Mouse (Mus musculus) MEL (cell line): ENCODE data around the gene Parp8. TPM values are rescaled to one million over a fixed set of nuclear protein-coding genes. Genes with fewer than 3 reads are reported as not detected.

Experiments
- DNase-seq: peaks from one replicate; pipeline ENCODE4 v3.0.0; 2011; ENCODE audit warnings: low read depth, low spot score
- H3K27ac ChIP-seq: 2 replicates; pipeline ENCODE4 v1.5.1; 2012; ENCODE audit warnings: low read depth, mild to moderate bottlenecking, control low read depth, low read length, moderate library complexity; ENCODE audit not compliant: control insufficient read depth
- H3K27me3 ChIP-seq, 2 experiments: fragments of 150-350 bp in 1 of 2; sonication (generic) in 1 of 2; 2 replicates each; pipeline ENCODE4 v1.6.1; 2012; ENCODE audit warnings: low read length in 2 of 2, mild to moderate bottlenecking in 2 of 2, improper control_type of control experiment in 1 of 2, moderate library complexity in 1 of 2; ENCODE audit not compliant: insufficient read depth in 2 of 2, control insufficient read depth in 1 of 2
- H3K36me3 ChIP-seq, 2 experiments: 2 replicates each; pipeline ENCODE4 v1.6.1; 2012 to 2014; ENCODE audit warnings: low read length in 2 of 2, improper control_type of control experiment in 1 of 2, inconsistent platforms in 1 of 2, mild to moderate bottlenecking in 1 of 2; ENCODE audit not compliant: insufficient read depth in 2 of 2, control insufficient read depth in 1 of 2
- H3K4me1 ChIP-seq, 2 experiments: fragments of 150-350 bp in 1 of 2; sonication (generic) in 1 of 2; 2 replicates each; pipeline ENCODE4 v1.6.1; 2012; ENCODE audit warnings: low read length in 2 of 2, improper control_type of control experiment in 1 of 2, mild to moderate bottlenecking in 1 of 2; ENCODE audit not compliant: insufficient read depth in 2 of 2, control insufficient read depth in 1 of 2
- H3K4me3 ChIP-seq, 2 experiments: fragments of 150-350 bp in 1 of 2; sonication (generic) in 1 of 2; 2 replicates each; pipeline ENCODE4 v1.5.1; 2012; ENCODE audit warnings: low read depth in 2 of 2, low read length in 2 of 2, mild to moderate bottlenecking in 2 of 2, moderate library complexity in 2 of 2, control low read depth in 1 of 2, improper control_type of control experiment in 1 of 2; ENCODE audit not compliant: control insufficient read depth in 1 of 2, insufficient read depth in 1 of 2
- H3K79me2 ChIP-seq: 2 replicates; pipeline ENCODE4 v1.6.1; 2012; ENCODE audit warnings: mild to moderate bottlenecking, low read length, moderate library complexity; ENCODE audit not compliant: control insufficient read depth, poor library complexity, insufficient read depth
- H3K9ac ChIP-seq: 2 replicates; pipeline ENCODE4 v1.6.1; 2012; ENCODE audit warnings: low read depth, mild to moderate bottlenecking, control low read depth, low read length, moderate library complexity; ENCODE audit not compliant: control insufficient read depth, poor library complexity, severe bottlenecking
- H3K9me3 ChIP-seq: fragments of 150-350 bp; sonication (generic); replicated peaks from 2 replicates; pipeline ENCODE4 v1.6.1; 2012; ENCODE audit warnings: mild to moderate bottlenecking, low read length, improper control_type of control experiment, moderate library complexity; ENCODE audit not compliant: insufficient read depth
- CHD1 ChIP-seq: IDR thresholded peaks from 2 replicates; pipeline ENCODE4 v1.6.1; 2012; ENCODE audit warnings: low read depth, mild to moderate bottlenecking, inconsistent platforms, low read length, improper control_type of control experiment
- CHD2 ChIP-seq: IDR thresholded peaks from 2 replicates; pipeline ENCODE4 v1.6.1; 2011; ENCODE audit warnings: low read length, improper control_type of control experiment
- E2F4 ChIP-seq: IDR thresholded peaks from 2 replicates; pipeline ENCODE4 v1.6.1; 2011; ENCODE audit warnings: low read depth, low read length, improper control_type of control experiment, borderline replicate concordance
- EP300 ChIP-seq, 2 experiments: IDR thresholded peaks; 2 replicates each; pipeline ENCODE4 v1.6.1; 2011; ENCODE audit warnings: improper control_type of control experiment in 2 of 2, low read length in 2 of 2, low read depth in 1 of 2, mild to moderate bottlenecking in 1 of 2
- ETS1 ChIP-seq: IDR thresholded peaks from 2 replicates; pipeline ENCODE4 v1.6.1; 2012; ENCODE audit warnings: low read depth, mild to moderate bottlenecking, inconsistent platforms, low read length, improper control_type of control experiment, moderate library complexity
- GABPA ChIP-seq: IDR thresholded peaks from 2 replicates; pipeline ENCODE4 v1.6.1; 2012; ENCODE audit warnings: low read depth, mild to moderate bottlenecking, inconsistent platforms, low read length, improper control_type of control experiment, moderate library complexity
- HCFC1 ChIP-seq: IDR thresholded peaks from 2 replicates; pipeline ENCODE4 v1.6.1; 2012; ENCODE audit warnings: low read depth, mild to moderate bottlenecking, inconsistent platforms, low read length, improper control_type of control experiment, moderate library complexity
- KAT2A ChIP-seq: conservative IDR thresholded peaks from 2 replicates; pipeline ENCODE4 v1.6.1; 2012; ENCODE audit warnings: low read depth, low read length, improper control_type of control experiment, inconsistent platforms
- MAZ ChIP-seq: IDR thresholded peaks from 2 replicates; pipeline ENCODE4 v1.6.1; 2012; ENCODE audit warnings: low read depth, mild to moderate bottlenecking, inconsistent platforms, low read length, improper control_type of control experiment
- MEF2A ChIP-seq: IDR thresholded peaks from 2 replicates; pipeline ENCODE4 v1.6.1; 2014; ENCODE audit warnings: low read depth, mild to moderate bottlenecking, inconsistent platforms, low read length, improper control_type of control experiment; ENCODE audit not compliant: poor library complexity, insufficient replicate concordance, severe bottlenecking; ENCODE audit errors: extremely low read depth
- MXI1 ChIP-seq: IDR thresholded peaks from 2 replicates; pipeline ENCODE4 v1.6.1; 2011; ENCODE audit warnings: mild to moderate bottlenecking, low read depth, low read length, improper control_type of control experiment
- POLR2A ChIP-seq, 2 experiments: IDR thresholded peaks; 2 replicates each; pipeline ENCODE4 v1.6.1; 2011 to 2012; ENCODE audit warnings: low read length in 2 of 2, mild to moderate bottlenecking in 2 of 2, control low read depth in 1 of 2, improper control_type of control experiment in 1 of 2, low read depth in 1 of 2, moderate library complexity in 1 of 2; ENCODE audit not compliant: control insufficient read depth in 1 of 2, insufficient read depth in 1 of 2, poor library complexity in 1 of 2
- POLR2AphosphoS2 ChIP-seq: IDR thresholded peaks from 2 replicates; pipeline ENCODE4 v1.6.1; 2011; ENCODE audit warnings: low read length, improper control_type of control experiment
- RAD21 ChIP-seq: IDR thresholded peaks from 2 replicates; pipeline ENCODE4 v1.6.1; 2011; ENCODE audit warnings: mild to moderate bottlenecking, low read depth, low read length, improper control_type of control experiment
- SMC3 ChIP-seq: IDR thresholded peaks from 2 replicates; pipeline ENCODE4 v1.6.1; 2011; ENCODE audit warnings: low read depth, low read length, improper control_type of control experiment
- TBP ChIP-seq: IDR thresholded peaks from 2 replicates; pipeline ENCODE4 v1.8.0; 2011; ENCODE audit warnings: low read depth, low read length, improper control_type of control experiment
- TCF12 ChIP-seq: IDR thresholded peaks from 2 replicates; pipeline ENCODE4 v1.6.1; 2014; ENCODE audit warnings: low read depth, mild to moderate bottlenecking, inconsistent platforms, low read length, improper control_type of control experiment, moderate library complexity
- UBTF ChIP-seq: IDR thresholded peaks from 2 replicates; pipeline ENCODE4 v1.6.1; 2012; ENCODE audit warnings: low read depth, mild to moderate bottlenecking, inconsistent platforms, low read length, improper control_type of control experiment, moderate library complexity, borderline replicate concordance; ENCODE audit not compliant: insufficient read depth
- ZMIZ1 ChIP-seq: IDR thresholded peaks from 2 replicates; pipeline ENCODE4 v1.6.1; 2012; ENCODE audit warnings: low read depth, mild to moderate bottlenecking, inconsistent platforms, low read length, improper control_type of control experiment, moderate library complexity
- ZNF384 ChIP-seq: IDR thresholded peaks from 2 replicates; pipeline ENCODE4 v1.6.1; 2012; ENCODE audit warnings: low read depth, mild to moderate bottlenecking, inconsistent platforms, low read length, improper control_type of control experiment
- polyA plus RNA-seq, 2 experiments: library from polyadenylated mRNA; stranded (reverse) in 1 of 2; unstranded in 1 of 2; fragments of >175 nt in 1 of 2; fragments of >200 nt in 1 of 2; gene quantifications; 2 replicates each; pipeline versions ENCODE4 v1.2.1 to v1.2.4; 2012; ENCODE audit warnings: low replicate concordance in 2 of 2, low read depth in 1 of 2; ENCODE audit not compliant: insufficient read length in 2 of 2, insufficient read depth in 1 of 2, missing spikeins in 1 of 2
- total RNA-seq: library from RNA; depleted of rRNA; stranded (reverse); fragments of 300-350 nt; gene quantifications from 2 replicates; pipeline ENCODE4 v1.2.3, GENCODE M21; 2012

Gene Parp8
- total and polyA plus RNA-seq, 3 experiments = not detected

GRCm38 (mm10) chr13:116947611-116948298, 77.6 kb downstream of the Parp8 start:
- H3K9me3 ChIP-seq = no peaks in the 10 kb centered on the region
- H3K79me2 ChIP-seq = no peaks in the 10 kb centered on the region
- H3K9ac ChIP-seq = no peak overlapping the region
- no peaks in the 10 kb centered on the region for H3K27me3 ChIP-seq
- no peak overlapping the region for H3K27ac ChIP-seq
- H3K36me3 ChIP-seq = no peaks in the 10 kb centered on the region
- H3K4me3 ChIP-seq = no peak overlapping the region
- H3K4me1 ChIP-seq = no peaks in the 10 kb centered on the region
- TF ChIP-seq ETS1 = no peak
- TF ChIP-seq HCFC1 = no peak
- no peak for TF ChIP-seq TBP
- no peak for TF ChIP-seq MAZ
- TF ChIP-seq RAD21 = no peak
- TF ChIP-seq TCF12 = no peak
- no peak for TF ChIP-seq UBTF
- TF ChIP-seq POLR2A (IDR thresholded peaks at IDR 0.05; ENCODE audit: control insufficient read depth in 1 of 2, insufficient read depth in 1 of 2, low read depth in 1 of 2, low read length in 2 of 2, poor library complexity in 1 of 2) = no peak
- TF ChIP-seq GABPA = no peak
- TF ChIP-seq MEF2A = no peak
- no peak for TF ChIP-seq CHD2
- no peak for TF ChIP-seq ZNF384
- TF ChIP-seq MXI1 = no peak
- no peak for TF ChIP-seq E2F4
- DNase-seq = no peak

- H3K9me3 ChIP-seq = no peaks in the 10 kb centered on the region
- no peaks in the 10 kb centered on the region for H3K79me2 ChIP-seq
- H3K27me3 ChIP-seq = no peaks in the 10 kb centered on the region
- TF ChIP-seq KAT2A (no peak), MAZ (no peak), EP300 (IDR thresholded peaks at IDR 0.05; ENCODE audit: low read depth in 1 of 2, low read length in 2 of 2) (no peak), TBP (no peak), ZNF384 (no peak), POLR2A (IDR thresholded peaks at IDR 0.05; ENCODE audit: control insufficient read depth in 1 of 2, insufficient read depth in 1 of 2, low read depth in 1 of 2, low read length in 2 of 2, poor library complexity in 1 of 2) (no peak), POLR2AphosphoS2 (no peak), ETS1 (no peak), ZMIZ1 (no peak), MEF2A (no peak), MXI1 (no peak), CHD1 (no peak), SMC3 (no peak)
- TF ChIP-seq, all 39 proteins: peak for 0
- H3K4me3 ChIP-seq = no peak overlapping the region
- H3K27ac ChIP-seq = no peak overlapping the region
- H3K9ac ChIP-seq = no peak overlapping the region
- no peak for DNase-seq
- H3K4me1 ChIP-seq = no peaks in the 10 kb centered on the region
- H3K36me3 ChIP-seq = no peaks in the 10 kb centered on the region
Measured at GRCm38 (mm10) chr13:116946566-116946965, 78.8 kb downstream of the Parp8 start.
